Mouse (Mus musculus) embryo, embryonic 10.5 days (tissue): ENCODE measurements around the gene Bicra.
A peak's percentile ranks its signal among the peaks of the same experiment; 100 is the strongest.

ENCODE experiments used
- DNase-seq: peaks from one replicate; pipeline ENCODE4 v3.0.0-alpha.2; 2015; ENCODE audit warnings: low spot score

The Bicra gene

DNA sequence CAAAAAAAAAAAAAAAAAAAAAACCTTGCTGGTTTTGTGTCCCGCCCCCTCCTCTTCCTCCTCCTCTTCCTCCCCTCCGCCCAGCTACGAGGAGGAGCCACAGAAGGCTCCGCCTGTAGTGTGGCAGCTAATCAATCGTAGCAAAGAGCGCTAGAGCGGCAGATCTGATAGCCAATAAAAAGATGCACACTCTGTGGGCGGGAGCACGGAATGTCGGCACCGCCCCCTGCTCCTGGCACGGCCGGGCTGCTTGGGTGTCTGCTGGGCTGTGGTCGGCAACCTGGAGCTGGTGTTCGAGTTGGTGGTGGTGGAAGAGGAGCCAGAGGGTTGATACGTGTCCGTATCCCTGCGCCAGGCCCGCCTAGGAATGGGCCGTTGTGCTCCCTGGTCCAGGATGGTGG, 443 bp upstream of the Bicra start:
- peak; percentile 99 for DNase-seq

DNA sequence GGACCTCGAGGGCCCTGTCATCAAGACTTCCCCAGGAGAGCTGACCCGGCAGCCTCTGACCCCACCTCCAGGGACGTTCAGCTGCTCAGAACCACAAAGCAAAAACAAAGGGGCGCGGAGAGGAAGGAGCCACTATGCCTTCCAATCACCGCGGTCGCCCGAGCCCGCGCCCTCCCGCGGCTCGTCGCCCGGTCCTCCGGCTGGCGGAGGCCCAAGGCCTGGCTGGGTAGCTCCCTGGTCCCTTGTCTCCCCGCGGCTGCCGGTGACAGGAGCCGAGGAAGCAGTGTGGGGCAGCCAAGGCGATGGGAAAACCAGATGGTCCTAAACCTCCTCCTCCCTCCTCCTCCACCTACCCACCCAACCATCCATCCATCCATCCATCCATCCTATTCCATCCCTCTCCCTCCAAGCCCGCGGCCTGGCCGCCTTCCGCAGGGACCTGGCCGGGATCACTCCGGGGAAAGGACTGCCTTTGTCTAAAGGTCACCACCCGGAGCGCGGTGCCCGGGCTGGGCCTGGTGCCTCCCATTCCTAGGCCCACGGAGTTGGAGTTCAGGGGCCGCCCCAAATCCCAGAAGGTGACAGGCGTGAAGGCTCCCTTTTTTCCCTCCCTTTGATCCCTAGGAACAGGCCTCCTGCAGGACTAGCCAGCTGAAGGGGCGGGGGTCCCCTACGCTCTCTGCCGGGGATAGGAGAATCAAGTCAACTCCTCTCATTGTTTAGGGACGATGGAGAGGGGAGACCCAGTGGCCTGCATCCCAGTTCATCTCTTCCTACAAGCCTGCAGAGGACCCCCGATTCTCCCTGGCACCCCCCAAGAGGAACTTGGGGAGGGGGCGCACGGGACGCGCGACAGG, 1.0 kb downstream of the Bicra start:
- DNase-seq = peak; percentile 70

DNA sequence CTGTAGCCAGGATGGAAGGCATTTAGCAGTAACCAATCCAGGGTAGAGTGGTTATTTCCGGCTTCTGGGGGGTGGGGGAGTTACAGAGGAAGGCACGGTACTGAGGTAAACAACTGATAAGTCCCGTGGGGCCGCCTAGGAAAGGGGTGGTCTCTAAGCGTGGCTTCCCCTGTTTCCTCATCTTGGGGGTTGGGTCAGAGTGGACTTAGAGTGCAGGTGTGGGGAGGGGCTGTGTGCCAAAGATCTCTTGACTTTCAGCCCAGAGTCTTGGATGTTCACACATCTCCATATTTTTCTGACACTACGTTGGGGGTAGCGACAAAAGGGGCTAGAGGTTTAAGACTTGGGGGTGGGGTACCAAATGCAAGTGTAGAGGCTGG, 1.6 kb downstream of the Bicra start:
- DNase-seq = peak; percentile 82

DNA sequence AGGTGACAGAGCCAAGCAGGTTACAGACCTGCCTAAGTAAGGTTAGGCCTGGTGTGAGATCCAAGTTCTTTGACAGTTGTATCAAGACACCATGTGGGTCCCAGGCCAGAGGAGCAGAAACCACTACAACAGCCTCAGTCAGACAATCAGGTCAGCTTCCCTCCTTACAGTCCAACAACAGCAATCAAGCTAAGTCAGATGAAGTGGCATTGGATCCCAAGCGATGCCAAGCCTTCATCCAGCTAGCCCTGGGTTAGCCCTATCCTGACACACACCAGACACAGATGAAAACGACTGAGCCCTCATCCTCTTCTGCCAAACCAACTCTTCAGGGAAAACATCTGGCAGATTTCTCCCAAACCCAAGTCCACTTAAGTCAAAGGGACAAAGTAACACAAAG, 2.2 kb downstream of the Bicra start:
- DNase-seq = peak; percentile 15

DNA sequence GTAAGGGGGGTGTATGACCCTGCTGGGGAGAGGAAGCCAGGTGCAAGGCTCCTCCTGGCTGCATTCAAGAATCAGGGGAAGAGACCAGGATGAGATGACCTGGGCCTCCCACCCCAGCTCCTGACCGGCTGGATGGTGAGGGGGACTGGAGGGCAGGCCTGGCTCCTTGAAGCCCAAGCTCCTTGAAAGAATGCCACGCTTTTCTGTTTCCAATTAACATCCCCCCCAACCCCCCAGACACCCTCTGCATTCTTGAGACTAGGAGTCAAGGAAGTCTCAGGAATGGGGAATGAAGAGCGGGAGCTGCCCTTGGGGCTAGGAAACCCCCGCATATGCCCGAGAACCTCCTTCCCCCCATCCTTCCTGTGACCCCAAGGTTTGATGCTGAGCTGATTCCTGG, 3.2 kb downstream of the Bicra start:
- DNase-seq = peak; percentile 77

DNA sequence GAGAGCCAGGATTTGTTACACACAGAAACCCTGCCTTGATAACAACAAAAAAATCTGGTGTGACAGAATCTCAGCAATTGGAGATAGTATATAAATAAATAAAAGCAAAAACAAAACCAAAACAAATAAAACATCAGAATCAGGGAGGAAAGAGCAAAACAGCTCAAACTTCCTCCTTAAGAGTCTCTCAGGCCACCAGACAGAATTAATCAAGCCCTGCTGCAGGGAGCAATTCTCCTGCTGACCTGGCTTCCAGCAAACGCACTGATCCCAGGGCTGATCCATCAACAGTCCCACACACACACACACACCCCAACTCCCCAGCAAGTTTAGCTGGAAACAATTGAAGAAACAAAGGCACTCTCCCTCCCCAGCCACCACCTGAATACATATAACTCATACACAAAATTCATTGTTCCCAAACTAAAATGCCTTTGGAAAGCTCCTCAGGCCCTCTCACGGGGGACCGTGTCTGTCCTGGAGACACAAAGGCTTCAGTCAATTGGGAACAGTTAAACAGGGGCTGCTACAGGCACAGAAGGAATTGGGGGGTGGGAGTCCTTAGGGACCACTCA, 3.8 kb downstream of the Bicra start:
- DNase-seq = peak; percentile 56

DNA sequence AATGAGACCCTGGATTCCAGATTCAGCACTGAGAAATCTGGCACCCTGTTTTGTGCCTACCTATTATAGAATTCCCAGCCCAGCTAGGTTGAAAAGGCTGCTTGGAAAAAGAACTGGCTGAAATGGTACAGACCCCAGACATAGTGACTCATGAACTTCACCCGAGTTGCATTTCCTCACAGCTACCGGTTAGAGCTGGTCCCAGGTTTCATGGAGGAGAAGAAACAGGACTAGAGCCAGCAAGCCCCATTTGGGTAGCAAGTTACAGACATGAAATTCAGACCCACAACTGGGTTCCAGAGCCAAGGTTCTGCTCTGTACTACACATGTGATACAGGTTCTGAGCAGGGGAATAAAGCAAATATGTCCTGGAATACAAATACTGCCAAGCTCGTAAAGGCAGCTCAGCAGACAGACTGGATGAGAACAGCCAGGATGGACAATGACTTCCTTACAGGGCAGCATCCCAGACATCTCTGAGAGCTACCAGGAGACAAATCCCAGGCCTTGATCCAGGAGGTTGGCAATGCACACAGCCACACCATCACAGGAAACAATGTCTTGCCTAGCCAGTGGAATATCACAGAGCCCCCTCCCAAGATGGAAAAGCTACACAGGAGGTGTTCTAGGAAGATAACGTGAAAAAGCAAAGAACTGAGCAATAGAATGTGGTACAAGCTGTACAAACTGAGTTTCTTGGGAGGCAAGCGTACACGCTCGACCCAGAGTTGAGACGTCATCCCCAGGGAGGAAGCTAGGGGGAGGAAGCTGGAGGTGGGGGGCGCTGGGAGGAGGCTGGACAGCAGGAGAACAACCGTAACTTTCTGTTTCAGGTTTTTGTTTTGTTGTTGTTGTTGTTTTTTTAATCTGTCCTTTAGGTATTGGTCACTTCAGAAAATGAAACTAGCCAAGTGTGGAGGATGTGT, 4.6 kb downstream of the Bicra start:
- DNase-seq = no peak

DNA sequence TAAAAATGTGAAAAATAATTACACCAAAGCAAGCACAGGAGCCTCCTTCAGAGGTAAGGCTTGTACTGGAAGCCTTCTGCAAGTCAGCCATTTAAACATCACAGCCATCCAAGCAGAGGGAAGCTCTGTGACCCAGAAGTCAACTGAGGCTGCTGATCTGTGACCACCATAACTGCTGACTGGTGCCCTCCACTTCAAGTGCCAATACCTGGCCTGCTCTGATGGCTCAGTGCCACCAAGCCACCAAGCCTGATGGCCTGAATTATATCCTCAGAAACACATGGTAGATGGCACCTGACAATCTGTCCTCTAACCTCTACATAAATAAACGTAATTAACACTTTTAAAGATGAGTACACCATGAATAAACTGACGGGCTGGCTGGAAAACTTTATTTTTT, 6.5 kb downstream of the Bicra start:
- DNase-seq = no peak

DNA sequence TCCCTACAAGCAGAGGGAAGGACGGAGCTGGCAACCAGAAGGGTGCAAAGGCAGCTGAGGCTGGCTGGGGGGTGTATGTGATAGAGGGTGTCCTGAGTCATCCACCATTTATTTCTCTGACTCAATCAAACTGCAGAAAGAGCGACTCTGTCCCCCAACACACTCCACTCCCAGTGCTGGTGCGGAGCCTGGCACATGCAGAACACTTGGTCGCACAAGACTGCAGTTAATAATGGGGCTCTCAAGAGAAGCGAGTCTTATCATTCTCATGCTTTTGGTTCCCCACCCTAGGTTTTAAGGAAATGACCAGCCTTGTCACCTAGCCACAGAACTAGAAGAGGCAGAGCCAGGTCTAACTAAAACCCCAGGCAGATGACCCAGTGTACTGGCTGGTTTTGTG, 8.4 kb downstream of the Bicra start:
- no peak for DNase-seq

DNA sequence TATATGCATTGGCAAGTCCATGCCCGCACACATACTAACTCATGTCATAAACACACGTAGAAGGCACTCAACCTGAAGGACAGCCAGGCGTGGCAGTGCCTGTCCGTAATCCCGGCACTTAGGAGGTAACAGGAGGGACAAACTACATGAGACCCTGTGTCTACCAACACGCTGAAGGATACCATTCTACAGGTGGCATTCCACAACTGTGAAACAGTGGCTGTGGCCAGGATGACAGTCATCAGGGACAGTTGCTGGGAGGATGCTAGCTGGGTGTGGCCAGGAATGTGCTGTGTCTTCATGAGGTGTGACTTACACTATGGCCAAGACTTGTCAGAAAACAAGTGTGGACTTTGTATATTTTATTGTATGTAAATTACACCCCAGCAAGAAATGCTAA, 10.7 kb downstream of the Bicra start:
- DNase-seq = no peak

DNA sequence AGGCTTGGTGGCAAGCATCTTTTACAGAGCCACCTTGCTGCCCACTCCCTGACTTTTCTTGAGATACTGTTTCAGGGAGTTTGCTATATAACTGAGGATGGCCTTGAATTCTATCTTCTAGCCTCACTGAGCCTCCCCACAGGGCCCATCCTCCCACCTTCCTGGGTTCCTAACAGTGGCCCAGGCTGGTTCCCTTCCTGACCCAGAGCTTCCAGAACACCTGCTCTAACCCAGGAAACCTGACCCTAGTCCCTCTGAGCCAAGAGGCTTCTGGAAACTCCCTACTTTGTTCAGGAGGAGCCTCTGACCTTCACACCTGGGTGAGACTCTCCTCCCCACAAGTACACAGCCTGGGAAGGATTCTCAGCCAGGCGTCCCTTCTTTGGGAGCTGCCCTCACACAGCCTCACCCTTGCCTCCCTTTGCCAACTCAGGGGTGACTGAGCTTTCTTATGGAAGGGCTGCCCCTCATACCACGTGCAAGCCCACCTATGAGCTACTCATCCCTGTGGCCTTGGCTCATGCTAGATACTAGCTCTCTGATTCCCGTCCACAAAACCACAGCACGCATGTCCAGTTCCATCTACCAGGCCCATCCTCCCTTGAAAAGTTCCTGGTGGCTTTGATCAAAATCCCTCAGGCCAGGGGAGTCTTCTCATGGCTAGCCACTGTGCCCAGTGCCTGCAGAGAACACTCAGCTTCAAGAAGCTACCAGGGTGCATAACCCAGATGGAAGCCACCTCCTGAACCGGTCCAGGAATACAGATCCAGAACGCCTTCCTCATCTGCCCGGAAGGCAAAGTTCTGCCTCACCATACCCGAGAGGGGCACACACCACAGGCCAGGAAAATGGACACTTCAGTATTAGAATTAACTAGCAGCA, 13.9 kb downstream of the Bicra start:
- no peak for DNase-seq

DNA sequence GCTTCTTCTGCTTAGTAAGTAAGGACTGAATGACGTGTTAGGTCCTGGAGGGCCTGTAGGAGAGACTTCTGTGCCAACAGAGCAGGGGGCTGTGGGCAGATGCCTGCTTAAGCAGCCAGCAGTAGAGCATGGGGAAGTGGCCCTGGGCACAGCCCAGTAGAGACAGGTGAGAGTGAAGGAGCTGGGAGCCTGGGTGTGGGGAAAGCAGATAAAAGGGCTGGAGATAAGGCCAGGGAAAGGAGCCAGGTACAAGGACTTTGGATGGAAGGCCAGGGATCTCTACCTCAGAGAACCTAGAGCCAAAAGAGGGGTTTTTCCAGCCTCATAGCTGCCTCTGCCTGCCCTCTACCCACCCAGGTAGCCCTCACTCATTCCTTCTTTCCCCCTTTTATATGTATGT, 14.7 kb downstream of the Bicra start:
- DNase-seq = no peak

DNA sequence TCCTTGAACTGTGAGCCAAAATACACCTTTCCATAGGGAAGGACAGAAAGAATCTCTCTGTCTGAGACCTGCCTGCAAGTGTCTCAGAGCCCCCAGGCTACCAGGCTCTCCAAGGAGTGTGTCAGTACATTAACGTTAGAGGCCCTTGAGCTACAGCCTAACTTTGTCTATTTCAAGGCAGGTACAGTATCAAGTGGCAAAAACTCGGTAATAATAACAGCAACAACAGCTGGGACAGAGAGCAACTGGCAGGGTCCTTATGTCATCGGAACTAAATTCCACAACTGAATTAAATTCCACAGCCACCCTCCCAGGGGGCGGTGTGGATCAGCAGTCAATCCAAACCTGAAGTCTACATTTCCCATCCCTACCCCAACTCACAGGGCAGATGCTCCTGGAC, 16.6 kb downstream of the Bicra start:
- no peak for DNase-seq

DNA sequence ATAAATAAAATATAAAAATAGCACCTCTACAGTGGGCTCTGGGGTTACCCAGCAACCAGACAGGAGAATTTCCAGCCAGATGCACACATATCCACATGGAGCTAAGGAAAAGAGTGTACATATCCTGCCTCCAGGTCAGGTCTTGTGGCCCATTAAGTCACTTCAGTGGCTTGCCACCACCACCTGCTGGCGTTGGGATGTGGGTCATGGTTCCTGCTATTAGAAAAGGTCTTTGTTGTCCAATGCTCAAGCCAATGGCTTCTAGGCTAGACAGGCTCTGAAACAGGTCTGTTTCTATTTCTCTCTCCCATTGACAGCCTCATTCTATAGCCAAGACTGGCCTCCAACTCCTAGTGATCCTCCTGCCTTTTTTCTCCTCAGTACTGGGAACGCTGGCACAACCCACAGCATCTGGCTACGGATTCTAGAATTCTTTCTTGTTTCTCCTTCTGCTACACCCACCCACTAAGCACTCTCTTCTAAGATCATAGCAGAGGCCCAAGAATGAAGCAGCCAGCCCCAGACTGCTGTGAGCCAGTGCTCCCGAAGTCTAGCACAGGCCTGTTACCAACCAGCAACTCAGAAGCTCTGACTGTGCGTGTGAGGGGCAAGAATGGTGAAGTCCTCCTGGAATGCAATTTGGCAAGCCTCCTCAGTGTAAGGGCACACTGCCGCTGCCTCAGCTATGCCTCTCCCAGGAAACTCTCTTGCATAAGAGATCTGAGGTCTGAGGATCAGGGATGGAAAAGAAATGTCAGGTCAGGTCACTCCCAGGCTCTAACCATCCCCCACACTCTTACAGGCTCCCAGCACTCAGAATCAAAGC, 19.4 kb downstream of the Bicra start:
- DNase-seq = no peak

DNA sequence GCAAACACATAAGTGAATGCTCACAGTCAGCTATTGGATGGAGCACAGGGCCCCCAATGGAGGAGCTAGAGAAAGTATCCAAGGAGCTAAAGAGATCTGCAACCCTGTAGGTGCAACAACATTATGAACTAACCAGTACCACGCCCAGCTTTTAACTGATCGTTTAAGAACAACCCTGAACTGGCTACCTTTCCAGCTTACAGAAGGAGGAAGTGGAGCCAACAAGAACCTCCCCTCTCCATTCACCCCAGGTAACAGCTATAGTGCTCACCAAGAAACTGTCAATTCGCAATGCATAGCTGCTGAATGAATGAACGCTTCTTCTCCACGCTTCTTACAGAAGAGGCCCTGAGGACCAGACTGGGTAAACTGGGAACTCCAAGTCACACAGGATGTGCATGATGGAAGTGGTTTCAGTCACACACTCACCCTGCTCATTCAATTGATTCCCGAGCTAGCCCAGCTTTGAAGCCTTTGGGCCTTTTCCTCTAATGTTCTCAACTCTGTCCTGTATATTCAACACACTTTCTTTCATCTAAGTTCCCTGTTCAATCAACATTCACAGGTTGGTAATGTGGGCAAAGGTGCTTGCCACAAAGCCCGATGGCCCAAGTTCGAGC, 23.0 kb downstream of the Bicra start:
- DNase-seq = no peak

DNA sequence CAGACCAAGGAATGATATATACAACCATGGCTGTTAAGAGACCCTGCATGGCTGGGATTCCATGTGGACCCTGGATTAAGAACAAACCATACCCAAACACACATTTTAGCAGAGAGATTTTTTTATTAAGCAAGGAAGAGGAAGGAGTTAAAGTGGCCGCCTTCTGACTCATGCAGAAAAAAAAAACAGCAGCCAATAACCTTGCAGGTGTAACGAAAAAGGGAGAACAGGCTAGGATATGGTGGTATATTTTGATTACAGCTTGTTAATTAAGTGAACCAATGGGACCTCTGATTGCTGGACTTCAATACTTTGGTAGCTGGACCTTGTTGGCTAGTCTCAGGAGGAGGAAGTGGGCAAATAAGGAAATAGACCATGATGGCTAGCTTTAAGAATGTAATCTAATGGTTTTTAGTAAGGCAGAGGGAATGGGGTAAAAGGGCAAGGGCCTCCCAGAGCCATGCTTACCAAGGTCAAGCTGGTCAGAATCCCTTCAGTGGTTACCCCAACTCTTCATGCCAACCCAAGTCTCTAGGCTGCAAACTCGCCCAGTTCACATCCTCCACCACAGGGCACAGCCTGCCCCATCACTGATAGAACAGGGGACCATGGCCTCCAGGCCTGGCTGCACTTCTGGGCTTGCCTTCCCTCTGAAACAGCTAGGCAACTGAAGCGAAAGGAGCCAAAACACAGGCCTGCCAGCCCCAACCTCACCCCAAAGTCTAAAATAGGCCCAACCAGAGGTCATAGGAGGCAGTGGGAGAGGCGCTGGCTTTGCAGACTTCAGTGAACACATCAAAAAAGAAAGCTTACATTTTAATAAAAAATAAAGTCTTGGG, 28.2 kb downstream of the Bicra start:
- no peak for DNase-seq

DNA sequence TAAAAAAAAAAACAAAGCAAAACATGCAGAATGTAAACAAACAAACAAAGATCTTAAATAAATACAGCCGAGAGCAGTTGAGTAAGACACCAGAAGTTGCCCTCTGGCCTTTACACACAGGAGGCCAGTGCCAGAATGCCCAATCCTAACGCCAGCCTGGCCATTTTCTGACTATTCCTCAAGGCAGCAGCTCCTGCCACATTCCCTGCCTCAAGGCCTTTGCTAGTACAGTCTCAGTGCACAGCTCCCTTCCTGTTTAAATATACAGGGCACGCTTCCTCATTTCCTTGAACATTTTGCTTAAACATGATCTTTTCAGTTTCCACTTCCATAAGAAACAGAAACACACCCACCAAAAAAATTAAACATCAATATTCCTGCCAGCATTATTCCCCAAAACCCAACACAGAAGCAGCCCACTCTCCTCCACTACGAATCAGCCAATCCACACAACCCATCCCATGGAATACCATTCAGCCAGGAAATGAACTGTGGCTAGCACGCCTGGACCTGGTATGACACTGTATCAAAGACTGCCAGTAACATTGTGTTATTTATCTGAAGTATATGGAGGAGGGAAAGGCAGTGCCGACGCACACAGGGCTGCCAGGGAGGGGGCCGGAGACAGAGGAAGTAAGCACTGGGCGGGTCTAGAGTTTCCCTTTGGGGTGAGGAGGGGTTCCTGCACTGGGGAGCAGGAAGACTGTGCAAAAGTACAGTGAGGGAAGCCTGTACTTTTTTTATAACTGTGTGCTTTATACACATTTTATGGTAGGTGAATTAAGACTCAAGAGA, 29.5 kb downstream of the Bicra start:
- DNase-seq = no peak

DNA sequence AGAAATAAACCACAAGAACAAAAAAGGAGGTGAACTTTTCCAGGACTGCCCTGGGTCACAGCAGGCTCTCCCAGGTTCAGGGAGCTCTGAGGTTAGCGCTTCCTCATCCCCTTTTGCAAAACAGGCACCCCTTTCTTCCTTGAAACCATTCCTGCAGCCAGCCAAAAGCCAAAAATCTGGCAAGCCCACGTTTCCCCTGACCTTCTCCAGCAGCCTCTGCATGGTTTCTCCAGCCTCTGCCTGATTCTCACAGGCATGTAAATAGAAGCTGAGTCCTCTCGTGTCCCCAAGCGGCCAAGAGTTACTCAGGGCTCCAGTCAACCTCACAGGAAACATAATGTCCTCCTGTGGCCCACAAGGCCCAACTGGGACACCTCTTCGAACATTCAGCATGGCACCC, 32.3 kb downstream of the Bicra start:
- no peak for DNase-seq
